Mouse (Mus musculus) heart, embryonic 11.5 days (tissue): ENCODE results near the gene Jmjd1c. TPM values are rescaled to one million over a fixed set of nuclear protein-coding genes. Genes with fewer than 3 reads are reported as not detected.

Experiments used
- ATAC-seq: fragments of 200-750 bp; cut with Nextera tagmentation; replicated peaks from 2 replicates; pipeline ENCODE4 v1.8.0; 2017; ENCODE audit warnings: moderate library complexity; ENCODE audit not compliant: insufficient number of reproducible peaks, low FRiP score, low TSS enrichment
- H3K27ac ChIP-seq: fragments of 300-500 bp; sonication (generic); 2 replicates; pipeline ENCODE4 v1.5.1; 2014; ENCODE audit warnings: mild to moderate bottlenecking, low read depth, low read length
- H3K27me3 ChIP-seq: fragments of 300-500 bp; sonication (generic); 2 replicates; pipeline ENCODE4 v1.6.1; 2014; ENCODE audit warnings: mild to moderate bottlenecking, low read length, mixed read lengths; ENCODE audit not compliant: control insufficient read depth, insufficient read depth
- H3K36me3 ChIP-seq: fragments of 300-500 bp; sonication (generic); 2 replicates; pipeline ENCODE4 v1.6.1; 2014; ENCODE audit warnings: mild to moderate bottlenecking, low read length, moderate library complexity, mixed read lengths; ENCODE audit not compliant: control insufficient read depth, insufficient read depth
- H3K4me1 ChIP-seq: fragments of 300-500 bp; sonication (generic); 2 replicates; pipeline ENCODE4 v1.6.1; 2014; ENCODE audit warnings: low read length; ENCODE audit not compliant: control insufficient read depth, insufficient read depth
- H3K4me2 ChIP-seq: fragments of 300-500 bp; sonication (generic); 2 replicates; pipeline ENCODE4 v1.6.1; 2014; ENCODE audit warnings: mild to moderate bottlenecking, moderate library complexity
- H3K4me3 ChIP-seq: fragments of 300-500 bp; sonication (generic); 2 replicates; pipeline ENCODE4 v1.5.1; 2014; ENCODE audit warnings: low read depth, low read length
- H3K9ac ChIP-seq: fragments of 300-500 bp; sonication (generic); 2 replicates; pipeline ENCODE4 v1.6.1; 2014; ENCODE audit warnings: mild to moderate bottlenecking, low read depth, low read length, moderate library complexity
- H3K9me3 ChIP-seq: fragments of 300-500 bp; sonication (generic); replicated peaks from 2 replicates; pipeline ENCODE4 v1.6.1; 2016; ENCODE audit warnings: low read length; ENCODE audit not compliant: control insufficient read depth
- WGBS: fragments of 180-500 bp; shearing (Covaris S2); extraction: QIAGEN DNeasy Blood & Tissue Kit; methylation state at CpG from one replicate; pipeline ENCODE4 v1.1.7; 2014; ENCODE audit not compliant: insufficient replicate concordance; 5-methylcytosine and 5-hydroxymethylcytosine counted together
- polyA plus RNA-seq: library from polyadenylated mRNA; unstranded; fragments of >200 nt; fragmentation: Nextera tagmentation; extraction: Ambion mirVana; gene quantifications from 2 replicates; pipeline ENCODE4 v1.2.1, GENCODE M21; 2014

Gene Jmjd1c
- polyA plus RNA-seq = 31.7 and 39.5 TPM in 2 replicates

DNA sequence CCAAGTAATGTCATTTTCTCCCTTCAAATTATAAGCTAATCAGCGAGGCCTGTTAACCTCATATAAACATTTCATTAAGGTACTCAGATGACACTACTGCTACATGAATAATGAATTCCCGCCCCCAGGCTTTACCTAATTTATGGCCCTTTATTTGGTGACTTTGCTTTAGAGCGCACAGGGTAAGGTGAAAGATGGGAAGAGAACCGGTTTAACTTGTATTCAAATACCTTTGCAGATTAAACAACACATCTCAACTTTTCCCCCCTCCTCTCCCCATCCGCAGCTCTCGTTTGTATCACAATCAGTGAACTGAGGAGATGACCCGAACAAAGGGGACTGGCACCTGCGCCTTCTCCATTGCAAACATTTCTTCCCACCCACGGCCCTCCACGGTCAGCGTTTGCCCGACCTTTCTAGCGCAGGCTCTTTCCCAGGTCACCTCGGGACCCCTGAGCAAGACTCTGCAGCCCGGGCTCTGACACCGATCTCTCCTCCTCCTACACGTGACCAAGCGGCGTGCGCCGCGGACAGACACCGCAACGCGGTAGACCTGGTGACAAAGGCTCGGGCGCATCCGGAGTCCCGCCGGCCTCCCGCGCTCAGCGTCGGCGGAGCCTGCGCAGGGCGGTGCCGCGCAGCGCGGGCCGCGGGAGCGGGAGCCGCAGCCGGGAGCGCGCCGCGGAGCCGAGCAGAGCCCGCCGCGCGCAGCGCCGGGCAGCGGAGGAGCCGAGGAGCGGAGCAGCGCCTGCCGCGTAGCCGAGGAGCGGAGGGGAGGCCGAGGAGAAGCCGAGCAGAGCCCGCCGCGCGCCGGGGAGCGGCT lies at the start of gene Jmjd1c:
Gene Jmjd1c (plus strand): TSS at position 328 of the 823 bp plus-strand sequence.
- H3K27me3 ChIP-seq = no peaks in the 10 kb centered on the region
- H3K27ac ChIP-seq = peak within 1 kb of the TSS; percentile 99
- peak; percentile 85 for ATAC-seq
- H3K9ac ChIP-seq = peak within 1 kb of the TSS; percentile 100
- 1% methylated on average over 71 of the region's 73 CpGs for WGBS
- peaks cover 28% of the 10 kb centered on the region for H3K4me1 ChIP-seq
- peak within 1 kb of the TSS; percentile 97 for H3K4me3 ChIP-seq
- peak within 1 kb of the TSS; percentile 75 for H3K4me2 ChIP-seq
- no peaks in the 10 kb centered on the region for H3K9me3 ChIP-seq
- no peaks in the 10 kb centered on the region for H3K36me3 ChIP-seq

DNA sequence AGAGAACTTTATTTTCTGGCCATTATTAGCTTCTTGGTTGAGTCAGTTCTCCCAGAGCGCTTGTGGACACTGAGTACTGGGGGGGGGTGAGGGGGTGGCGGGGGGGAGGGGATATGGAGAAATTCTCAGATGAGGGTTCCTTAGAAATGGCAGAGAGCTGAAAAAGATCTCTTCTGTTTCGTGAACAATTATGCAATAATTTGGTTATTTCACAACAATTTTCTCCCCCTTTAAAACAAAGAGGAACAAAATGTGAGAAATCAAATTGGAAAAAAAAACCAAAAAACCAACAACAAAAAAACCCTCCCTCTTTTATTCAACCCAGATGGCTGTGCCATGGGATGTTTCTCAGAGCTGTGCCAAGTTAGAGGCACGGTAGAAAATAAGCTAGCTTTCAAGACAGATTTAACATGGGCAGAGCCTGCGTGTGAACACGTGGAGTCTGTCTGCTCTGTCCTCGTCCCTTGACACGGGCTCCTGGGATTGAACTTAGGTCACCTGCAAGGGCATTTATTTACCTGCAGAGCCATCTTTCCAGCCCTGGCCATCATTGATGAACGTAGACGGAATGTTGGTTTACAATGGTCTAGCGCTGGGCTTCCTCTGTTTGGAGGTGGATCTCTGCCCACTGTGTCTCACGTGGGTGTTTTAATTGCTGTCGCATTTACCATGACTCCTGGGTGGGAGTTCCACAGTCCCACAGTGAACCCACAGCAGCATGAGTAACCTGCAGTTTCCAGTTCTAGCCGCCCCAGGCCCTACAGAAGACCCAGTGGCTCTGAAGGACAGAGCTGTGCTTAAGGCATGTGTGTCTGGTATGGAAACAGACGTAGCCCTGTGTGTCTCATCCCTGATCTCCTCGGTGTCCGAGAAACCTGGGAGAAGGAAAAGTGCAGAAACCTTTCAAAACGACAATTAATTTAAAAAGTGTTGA lies 47.9 kb upstream of the Jmjd1c start:
- Histone ChIP-seq H3K4me1 (peaks cover 12% of the 10 kb centered on the region), H3K36me3 (no peaks in the 10 kb centered on the region), H3K9me3 (no peaks in the 10 kb centered on the region), H3K9ac (no peak overlapping the region), H3K27me3 (no peaks in the 10 kb centered on the region), H3K27ac (no peak overlapping the region), H3K4me2 (no peak overlapping the region), H3K4me3 (no peak overlapping the region)
- 85% methylated on average over 18 of the region's 18 CpGs for WGBS
- no peak for ATAC-seq

- peaks cover 7% of the 10 kb centered on the region for H3K4me1 ChIP-seq
- no peak overlapping the region for H3K9ac ChIP-seq
- ATAC-seq = no peak
- H3K27ac ChIP-seq = no peak overlapping the region
- WGBS = 87% methylated on average over 13 of the region's 13 CpGs
- no peaks in the 10 kb centered on the region for H3K27me3 ChIP-seq
- no peaks in the 10 kb centered on the region for H3K9me3 ChIP-seq
- no peak overlapping the region for H3K4me3 ChIP-seq
- H3K4me2 ChIP-seq = no peak overlapping the region
- H3K36me3 ChIP-seq = no peaks in the 10 kb centered on the region
Measured at GRCm38 (mm10) chr10:67048871-67049615, 46.9 kb upstream of the Jmjd1c start.

DNA sequence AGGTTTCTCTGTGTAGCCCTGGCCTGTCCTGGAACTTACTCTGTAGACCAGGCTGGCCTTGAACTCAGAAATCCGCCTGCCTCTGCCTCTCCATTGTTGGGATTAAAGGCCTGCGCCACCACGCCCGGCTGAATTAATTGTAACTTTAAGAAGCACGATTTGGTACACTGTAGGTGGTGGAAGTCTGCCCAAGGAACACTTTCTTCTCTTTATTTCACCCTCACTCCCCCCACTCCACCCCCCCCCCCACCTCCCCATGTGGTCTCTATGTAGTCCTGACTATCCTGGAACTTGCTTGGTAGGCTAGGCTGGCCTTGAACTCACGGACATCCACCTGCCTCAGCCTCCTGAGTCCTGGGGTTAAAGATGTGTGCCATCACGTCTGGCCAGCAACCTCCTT lies 46.3 kb upstream of the Jmjd1c start:
- no peak overlapping the region for H3K4me3 ChIP-seq
- H3K27me3 ChIP-seq = no peaks in the 10 kb centered on the region
- no peaks in the 10 kb centered on the region for H3K9me3 ChIP-seq
- H3K4me2 ChIP-seq = no peak overlapping the region
- no peak for ATAC-seq
- no peak overlapping the region for H3K9ac ChIP-seq
- H3K36me3 ChIP-seq = no peaks in the 10 kb centered on the region
- 91% methylated on average over 7 of the region's 7 CpGs for WGBS
- H3K4me1 ChIP-seq = peaks cover 6% of the 10 kb centered on the region; the same call in 1 of the 2 replicates
- H3K27ac ChIP-seq = no peak overlapping the region

- H3K4me3 ChIP-seq = no peak overlapping the region
- no peak for ATAC-seq
- no peak overlapping the region for H3K4me2 ChIP-seq
- H3K27ac ChIP-seq = no peak overlapping the region
- H3K9me3 ChIP-seq = no peaks in the 10 kb centered on the region
- 81% methylated on average over 6 of the region's 7 CpGs for WGBS
- H3K9ac ChIP-seq = no peak overlapping the region
- H3K27me3 ChIP-seq = no peaks in the 10 kb centered on the region
- H3K4me1 ChIP-seq = peaks cover 9% of the 10 kb centered on the region
- no peaks in the 10 kb centered on the region for H3K36me3 ChIP-seq
Measured at GRCm38 (mm10) chr10:67050766-67051165, 45.2 kb upstream of the Jmjd1c start.

- H3K9me3 ChIP-seq = no peaks in the 10 kb centered on the region
- H3K36me3 ChIP-seq = no peaks in the 10 kb centered on the region
- no peak for ATAC-seq
- 66% methylated on average over 5 of the region's 5 CpGs for WGBS
- no peaks in the 10 kb centered on the region for H3K27me3 ChIP-seq
- no peak overlapping the region for H3K4me3 ChIP-seq
- H3K4me2 ChIP-seq = no peak overlapping the region
- peaks cover 16% of the 10 kb centered on the region for H3K4me1 ChIP-seq
- H3K27ac ChIP-seq = no peak overlapping the region
- H3K9ac ChIP-seq = no peak overlapping the region
Measured at GRCm38 (mm10) chr10:67051466-67051865, 44.5 kb upstream of the Jmjd1c start.

- peaks cover 21% of the 10 kb centered on the region for H3K4me1 ChIP-seq
Measured at GRCm38 (mm10) chr10:67052429-67052828, 43.5 kb upstream of the Jmjd1c start.

GRCm38 (mm10) chr10:67053475-67053874 lies 42.5 kb upstream of the Jmjd1c start:
- Histone ChIP-seq H3K27ac (no peak overlapping the region), H3K9ac (no peak overlapping the region), H3K9me3 (no peaks in the 10 kb centered on the region), H3K36me3 (no peaks in the 10 kb centered on the region), H3K4me1 (peaks cover 21% of the 10 kb centered on the region), H3K4me2 (no peak overlapping the region), H3K27me3 (no peaks in the 10 kb centered on the region), H3K4me3 (no peak overlapping the region)
- ATAC-seq = no peak
- 25% methylated on average over 9 of the region's 9 CpGs for WGBS

More at GRCm38 (mm10) chr10:67052429-67052828, 43.5 kb upstream of the Jmjd1c start:
- no peak overlapping the region for H3K4me2 ChIP-seq
- no peaks in the 10 kb centered on the region for H3K9me3 ChIP-seq
- H3K27me3 ChIP-seq = no peaks in the 10 kb centered on the region
- 73% methylated on average over 9 of the region's 9 CpGs for WGBS
- ATAC-seq = no peak
- no peak overlapping the region for H3K4me3 ChIP-seq
- H3K36me3 ChIP-seq = no peaks in the 10 kb centered on the region
- no peak overlapping the region for H3K9ac ChIP-seq
- no peak overlapping the region for H3K27ac ChIP-seq
